Mouse (Mus musculus) CH12.LX (cell line): ENCODE results near the gene Cwc22.

Source experiments
- CTCF ChIP-seq, 2 experiments: IDR thresholded peaks in 1 of 2; conservative IDR thresholded peaks in 1 of 2; 2 replicates each; pipeline ENCODE4 v1.5.1; 2011 to 2012; ENCODE audit warnings: low read depth in 2 of 2, low read length in 2 of 2, improper control_type of control experiment in 1 of 2, inconsistent platforms in 1 of 2, mild to moderate bottlenecking in 1 of 2, moderate library complexity in 1 of 2
- HCFC1 ChIP-seq: IDR thresholded peaks from 2 replicates; pipeline ENCODE4 v1.6.1; 2012; ENCODE audit warnings: low read depth, mild to moderate bottlenecking, inconsistent platforms, low read length, improper control_type of control experiment
- POLR2A ChIP-seq: IDR thresholded peaks from 2 replicates; pipeline ENCODE4 v1.6.1; 2011; ENCODE audit warnings: low read depth, mild to moderate bottlenecking, improper control_type of control experiment, low read length
- TBP ChIP-seq: conservative IDR thresholded peaks from 2 replicates; pipeline ENCODE4 v1.6.1; 2011; ENCODE audit warnings: low read depth, low read length, improper control_type of control experiment

DNA sequence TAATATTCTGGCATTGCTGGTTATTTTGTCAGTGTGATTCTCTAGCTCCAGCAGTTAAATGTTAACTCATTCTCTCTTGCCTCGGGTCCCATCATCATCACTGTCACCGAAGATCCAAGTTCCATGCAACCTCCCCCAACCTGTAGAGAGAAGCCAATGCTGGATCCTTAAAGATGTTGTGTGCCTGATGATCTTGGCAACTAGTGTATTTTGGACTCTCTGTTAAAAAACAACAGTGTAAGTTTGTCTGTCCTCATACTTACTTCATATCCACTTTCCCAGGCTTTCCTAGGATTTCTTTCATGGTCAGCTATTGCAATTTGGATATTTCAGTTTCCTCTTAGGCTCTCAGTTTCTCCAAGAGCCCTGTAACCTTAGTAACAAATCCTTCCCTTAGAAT lies 25.2 kb upstream of the Cwc22 start:
- no peak for TF ChIP-seq CTCF (conservative IDR thresholded peaks at IDR 0.05 in 1 of 2, IDR thresholded peaks at IDR 0.05 in 1 of 2; ENCODE audit: low read depth in 2 of 2, low read length in 2 of 2)
- TF ChIP-seq POLR2A = no peak
- TF ChIP-seq HCFC1 = no peak
- no peak for TF ChIP-seq TBP
